Mouse (Mus musculus) limb, embryonic 13.5 days (tissue): ENCODE data around the gene Cct7. TPM values are rescaled to one million over a fixed set of nuclear protein-coding genes. Genes with fewer than 3 reads are reported as not detected.

Experiments
- ATAC-seq: fragments of 200-750 bp; cut with Nextera tagmentation; 2 replicates; pipeline ENCODE4 v1.8.0; 2017; ENCODE audit warnings: low read depth, moderate number of reproducible peaks, moderate TSS enrichment; ENCODE audit not compliant: low FRiP score
- H3K27ac ChIP-seq: fragments of 300-500 bp; sonication (generic); 2 replicates; pipeline ENCODE4 v1.5.1; 2015; ENCODE audit warnings: inconsistent platforms, mild to moderate bottlenecking, moderate library complexity
- H3K27me3 ChIP-seq: fragments of 300-500 bp; sonication (generic); 2 replicates; pipeline ENCODE4 v1.6.1; 2015; ENCODE audit warnings: mild to moderate bottlenecking, inconsistent platforms
- H3K36me3 ChIP-seq: fragments of 300-500 bp; sonication (generic); 2 replicates; pipeline ENCODE4 v1.6.1; 2015; ENCODE audit warnings: inconsistent platforms, mild to moderate bottlenecking, moderate library complexity
- H3K4me1 ChIP-seq: fragments of 300-500 bp; sonication (generic); 2 replicates; pipeline ENCODE4 v1.6.1; 2015; ENCODE audit warnings: inconsistent platforms
- H3K4me2 ChIP-seq: fragments of 300-500 bp; sonication (generic); replicated peaks from 2 replicates; pipeline ENCODE4 v1.6.1; 2015; ENCODE audit warnings: inconsistent platforms, mild to moderate bottlenecking, moderate library complexity
- H3K4me3 ChIP-seq: fragments of 300-500 bp; sonication (generic); 2 replicates; pipeline ENCODE4 v1.5.1; 2015; ENCODE audit warnings: moderate library complexity, mild to moderate bottlenecking, inconsistent platforms
- H3K9ac ChIP-seq: fragments of 300-500 bp; sonication (generic); 2 replicates; pipeline ENCODE4 v1.6.1; 2015; ENCODE audit warnings: mild to moderate bottlenecking, inconsistent platforms
- H3K9me3 ChIP-seq: fragments of 300-500 bp; sonication (generic); 2 replicates; pipeline ENCODE4 v1.6.1; 2016; ENCODE audit warnings: inconsistent platforms
- WGBS: fragments of 180-500 bp; shearing (Covaris S2); methylation state at CpG from one replicate; pipeline ENCODE4 v1.1.7; 2015; 5-methylcytosine and 5-hydroxymethylcytosine counted together
- polyA plus RNA-seq: library from polyadenylated mRNA; unstranded; fragments of >200 nt; fragmentation: Nextera tagmentation; extraction: Ambion mirVana; gene quantifications from 2 replicates; pipeline ENCODE4 v1.2.1, GENCODE M21; 2015

The Cct7 gene
- polyA plus RNA-seq, 1 experiment from 2014 or later, result 493 TPM

- peaks cover 92% of the 10 kb centered on the region for H3K36me3 ChIP-seq
These were observed 14.1 kb downstream of the Cct7 start for GRCm38 (mm10) chr6:85465381-85465780.

GRCm38 (mm10) chr6:85469660-85470430 is 18.5 kb downstream of the Cct7 start:
- no peaks in the 10 kb centered on the region for H3K9me3 ChIP-seq
- no peak overlapping the region for H3K9ac ChIP-seq
- 0 out of 2 replicates have a peak overlapping the region, but pooled peaks have one; percentile 39 for H3K27ac ChIP-seq
- ATAC-seq, result 0 out of 2 replicates have a peak, but pooled peaks have one; percentile 29
- H3K4me3 ChIP-seq, result no peak overlapping the region
- no peak overlapping the region for H3K4me2 ChIP-seq
- H3K27me3 ChIP-seq, result 0 out of 2 replicates have a peak, but pooled peaks cover 3% of the 10 kb centered on the region
- H3K4me1 ChIP-seq, result no peaks in the 10 kb centered on the region
- 73% methylated on average over 5 of the region's 5 CpGs for WGBS
- H3K36me3 ChIP-seq, result peaks cover 49% of the 10 kb centered on the region

More at GRCm38 (mm10) chr6:85465381-85465780, 14.1 kb downstream of the Cct7 start:
- ATAC-seq, result no peak
- Histone ChIP-seq H3K4me1 (no peaks in the 10 kb centered on the region), H3K4me2 (no peak overlapping the region), H3K27ac (no peak overlapping the region), H3K9me3 (no peaks in the 10 kb centered on the region), H3K4me3 (no peak overlapping the region), H3K9ac (no peak overlapping the region), H3K27me3 (no peaks in the 10 kb centered on the region)

- no peak overlapping the region for H3K4me3 ChIP-seq
- H3K9ac ChIP-seq, result peak overlapping the region; percentile 31
- H3K36me3 ChIP-seq, result peaks cover 28% of the 10 kb centered on the region
- no peaks in the 10 kb centered on the region for H3K9me3 ChIP-seq
- 61% methylated on average over 8 of the region's 8 CpGs for WGBS
- 0 out of 2 replicates have a peak, but pooled peaks cover 3% of the 10 kb centered on the region for H3K27me3 ChIP-seq
- H3K27ac ChIP-seq, result no peak overlapping the region
- H3K4me2 ChIP-seq, result no peak overlapping the region
- no peak for ATAC-seq
- no peaks in the 10 kb centered on the region for H3K4me1 ChIP-seq
These were observed 20.6 kb downstream of the Cct7 start for GRCm38 (mm10) chr6:85471962-85472361.

- Histone ChIP-seq H3K4me3 (no peak overlapping the region), H3K27me3 (peaks cover 4% of the 10 kb centered on the region; the same call in 1 of the 2 replicates), H3K9ac (no peak overlapping the region), H3K4me1 (peaks cover 2% of the 10 kb centered on the region; the same call in 1 of the 2 replicates), H3K36me3 (peaks cover 22% of the 10 kb centered on the region), H3K27ac (no peak overlapping the region), H3K9me3 (no peaks in the 10 kb centered on the region), H3K4me2 (no peak overlapping the region)
- ATAC-seq, result no peak
- WGBS, result 57% methylated on average over 5 of the region's 5 CpGs
These were observed 21.2 kb downstream of the Cct7 start for GRCm38 (mm10) chr6:85472542-85472941.

- Histone ChIP-seq H3K27me3 (peaks cover 33% of the 10 kb centered on the region), H3K9me3 (no peaks in the 10 kb centered on the region), H3K27ac (no peak overlapping the region), H3K36me3 (no peaks in the 10 kb centered on the region), H3K4me3 (no peak overlapping the region), H3K4me2 (no peak overlapping the region), H3K4me1 (peaks cover 8% of the 10 kb centered on the region; the same call in 1 of the 2 replicates), H3K9ac (no peak overlapping the region)
- ATAC-seq, result no peak
- WGBS, result 87% methylated on average over 3 of the region's 3 CpGs
These were observed 24.3 kb downstream of the Cct7 start for GRCm38 (mm10) chr6:85475581-85475980.

- Histone ChIP-seq H3K36me3 (no peaks in the 10 kb centered on the region), H3K4me1 (peaks cover 8% of the 10 kb centered on the region; the same call in 1 of the 2 replicates), H3K4me2 (no peak overlapping the region), H3K4me3 (no peak overlapping the region), H3K9me3 (no peaks in the 10 kb centered on the region), H3K27me3 (peaks cover 49% of the 10 kb centered on the region), H3K9ac (no peak overlapping the region), H3K27ac (no peak overlapping the region)
- 28% methylated on average over 10 of the region's 10 CpGs for WGBS
- ATAC-seq, result peak; percentile 43; the same call in 1 of the 2 replicates
These were observed 26.1 kb downstream of the Cct7 start for GRCm38 (mm10) chr6:85477366-85477917.

GRCm38 (mm10) chr6:85478416-85478815 is 27.1 kb downstream of the Cct7 start:
- WGBS, result 47% methylated on average over 14 of the region's 14 CpGs
- no peak for ATAC-seq
- no peak overlapping the region for H3K27ac ChIP-seq
- H3K9ac ChIP-seq, result no peak overlapping the region
- no peaks in the 10 kb centered on the region for H3K9me3 ChIP-seq
- no peak overlapping the region for H3K4me3 ChIP-seq
- H3K4me2 ChIP-seq, result no peak overlapping the region
- peaks cover 58% of the 10 kb centered on the region for H3K27me3 ChIP-seq
- peaks cover 8% of the 10 kb centered on the region; the same call in 1 of the 2 replicates for H3K4me1 ChIP-seq
- H3K36me3 ChIP-seq, result no peaks in the 10 kb centered on the region

- no peak for ATAC-seq
- 85% methylated on average over 5 of the region's 5 CpGs for WGBS
- no peak overlapping the region for H3K4me2 ChIP-seq
- peaks cover 21% of the 10 kb centered on the region for H3K4me1 ChIP-seq
- no peaks in the 10 kb centered on the region for H3K36me3 ChIP-seq
- H3K27ac ChIP-seq, result no peak overlapping the region
- H3K9me3 ChIP-seq, result no peaks in the 10 kb centered on the region
- peaks cover 74% of the 10 kb centered on the region for H3K27me3 ChIP-seq
- no peak overlapping the region for H3K4me3 ChIP-seq
- no peak overlapping the region for H3K9ac ChIP-seq
These were observed 28.7 kb downstream of the Cct7 start for GRCm38 (mm10) chr6:85479979-85480378.

GRCm38 (mm10) chr6:85480685-85481084 is 29.4 kb downstream of the Cct7 start:
- WGBS, result 71% methylated on average over 16 of the region's 16 CpGs
- no peak for ATAC-seq
- Histone ChIP-seq H3K36me3 (no peaks in the 10 kb centered on the region), H3K4me1 (peaks cover 21% of the 10 kb centered on the region), H3K4me3 (no peak overlapping the region), H3K27me3 (peaks cover 81% of the 10 kb centered on the region), H3K27ac (no peak overlapping the region), H3K9ac (no peak overlapping the region), H3K9me3 (no peaks in the 10 kb centered on the region), H3K4me2 (no peak overlapping the region)

GRCm38 (mm10) chr6:85483843-85484721 is 32.8 kb downstream of the Cct7 start:
- Histone ChIP-seq H3K36me3 (no peaks in the 10 kb centered on the region), H3K4me1 (peaks cover 16% of the 10 kb centered on the region), H3K27me3 (peaks cover 99% of the 10 kb centered on the region), H3K9ac (peak overlapping the region; percentile 35; the same call in 1 of the 2 replicates), H3K4me2 (peak overlapping the region; percentile 71), H3K4me3 (peak overlapping the region; percentile 45), H3K9me3 (no peaks in the 10 kb centered on the region), H3K27ac (no peak overlapping the region)
- WGBS, result 4% methylated on average over 92 of the region's 92 CpGs
- no peak for ATAC-seq

- no peak overlapping the region for H3K9ac ChIP-seq
- H3K4me3 ChIP-seq, result no peak overlapping the region
- H3K9me3 ChIP-seq, result no peaks in the 10 kb centered on the region
- peaks cover 30% of the 10 kb centered on the region for H3K4me1 ChIP-seq
- no peaks in the 10 kb centered on the region for H3K36me3 ChIP-seq
- H3K27ac ChIP-seq, result no peak overlapping the region
- H3K27me3 ChIP-seq, result peaks cover 93% of the 10 kb centered on the region
- no peak overlapping the region for H3K4me2 ChIP-seq
- ATAC-seq, result no peak
- WGBS, result 66% methylated on average over 2 of the region's 2 CpGs
These were observed 34.4 kb downstream of the Cct7 start for GRCm38 (mm10) chr6:85485738-85486137.

GRCm38 (mm10) chr6:85488510-85488909 is 37.2 kb downstream of the Cct7 start:
- 81% methylated on average over 4 of the region's 4 CpGs for WGBS
- Histone ChIP-seq H3K36me3 (no peaks in the 10 kb centered on the region), H3K4me2 (no peak overlapping the region), H3K4me3 (no peak overlapping the region), H3K4me1 (peaks cover 36% of the 10 kb centered on the region), H3K9me3 (no peaks in the 10 kb centered on the region), H3K9ac (no peak overlapping the region), H3K27me3 (peaks cover 68% of the 10 kb centered on the region), H3K27ac (no peak overlapping the region)
- no peak for ATAC-seq
